Mouse (Mus musculus): ENCODE results near the gene Dbp. TPM values are rescaled to one million over a fixed set of nuclear protein-coding genes. Genes with fewer than 3 reads are reported as not detected.
A peak's percentile ranks its signal among the peaks of the same experiment; 100 is the strongest.

The Dbp gene
- polyA plus RNA-seq, 1 experiment, result 5.6 TPM

- Histone ChIP-seq H3ac (ENCODE audit: control insufficient read depth, insufficient read length, low read depth) (no peak overlapping the region), H3K79me3 (ENCODE audit: low read depth) (no peaks in the 10 kb centered on the region), H3K79me2 (ENCODE audit: control insufficient read depth, insufficient read depth) (no peaks in the 10 kb centered on the region), H3K36me3 (ENCODE audit: control insufficient read depth, insufficient read depth) (no peaks in the 10 kb centered on the region), H3K27me3 (ENCODE audit: control insufficient read depth, insufficient read depth, insufficient read length) (peaks cover 15% of the 10 kb centered on the region), H3K4me3 (ENCODE audit: insufficient read depth, poor library complexity, severe bottlenecking) (no peak overlapping the region)
- TF ChIP-seq FOSL1 (IDR thresholded peaks at IDR 0.05; ENCODE audit: insufficient read depth, low read length, poor library complexity, severe bottlenecking) (no peak), MAX (IDR thresholded peaks at IDR 0.05) (no peak), MYOG (IDR thresholded peaks at IDR 0.05; ENCODE audit: control insufficient read depth, extremely low read depth, insufficient read length) (no peak), MYOD1 (IDR thresholded peaks at IDR 0.05; ENCODE audit: control insufficient read depth, insufficient read length, low read depth) (no peak), USF1 (IDR thresholded peaks at IDR 0.05; ENCODE audit: low read depth) (no peak), CTCF (IDR thresholded peaks at IDR 0.05; ENCODE audit: control insufficient read depth, insufficient read depth, insufficient read length) (no peak), CEBPB (IDR thresholded peaks at IDR 0.05; ENCODE audit: low read depth) (no peak)
These were observed 2.6 kb upstream of the Dbp start for GRCm38 (mm10) chr7:45702316-45702715.

GRCm38 (mm10) chr7:45702809-45703520 lies 1.9 kb upstream of the Dbp start:
- no peaks in the 10 kb centered on the region for H3K36me3 ChIP-seq (ENCODE audit: control insufficient read depth, insufficient read depth)
- TF ChIP-seq MYOG (IDR thresholded peaks at IDR 0.05; ENCODE audit: control insufficient read depth, extremely low read depth, insufficient read length) (no peak), FOSL1 (IDR thresholded peaks at IDR 0.05; ENCODE audit: insufficient read depth, low read length, poor library complexity, severe bottlenecking) (no peak), MYOD1 (IDR thresholded peaks at IDR 0.05; ENCODE audit: control insufficient read depth, insufficient read length, low read depth) (no peak), MAX (IDR thresholded peaks at IDR 0.05) (no peak), CEBPB (IDR thresholded peaks at IDR 0.05; ENCODE audit: low read depth) (no peak), USF1 (IDR thresholded peaks at IDR 0.05; ENCODE audit: low read depth) (no peak), CTCF (IDR thresholded peaks at IDR 0.05; ENCODE audit: control insufficient read depth, insufficient read depth, insufficient read length) (no peak)
- H3K79me3 ChIP-seq (ENCODE audit: low read depth), result no peaks in the 10 kb centered on the region
- no peak overlapping the region for H3ac ChIP-seq (ENCODE audit: control insufficient read depth, insufficient read length, low read depth)
- peaks cover 15% of the 10 kb centered on the region for H3K27me3 ChIP-seq (ENCODE audit: control insufficient read depth, insufficient read depth, insufficient read length)
- no peaks in the 10 kb centered on the region for H3K79me2 ChIP-seq (ENCODE audit: control insufficient read depth, insufficient read depth)
- H3K4me3 ChIP-seq (ENCODE audit: insufficient read depth, poor library complexity, severe bottlenecking), result no peak overlapping the region

- H3K27me3 ChIP-seq (ENCODE audit: control insufficient read depth, insufficient read depth, insufficient read length), result peaks cover 15% of the 10 kb centered on the region
- no peaks in the 10 kb centered on the region for H3K79me2 ChIP-seq (ENCODE audit: control insufficient read depth, insufficient read depth)
- no peak overlapping the region for H3ac ChIP-seq (ENCODE audit: control insufficient read depth, insufficient read length, low read depth)
- H3K79me3 ChIP-seq (ENCODE audit: low read depth), result no peaks in the 10 kb centered on the region
- TF ChIP-seq USF1 (IDR thresholded peaks at IDR 0.05; ENCODE audit: low read depth), result no peak
- no peak for TF ChIP-seq FOSL1 (IDR thresholded peaks at IDR 0.05; ENCODE audit: insufficient read depth, low read length, poor library complexity, severe bottlenecking)
- no peak for TF ChIP-seq CTCF (IDR thresholded peaks at IDR 0.05; ENCODE audit: control insufficient read depth, insufficient read depth, insufficient read length)
- no peak for TF ChIP-seq MYOD1 (IDR thresholded peaks at IDR 0.05; ENCODE audit: control insufficient read depth, insufficient read length, low read depth)
- TF ChIP-seq MYOG (IDR thresholded peaks at IDR 0.05; ENCODE audit: control insufficient read depth, extremely low read depth, insufficient read length), result no peak
- no peak overlapping the region for H3K4me3 ChIP-seq (ENCODE audit: insufficient read depth, poor library complexity, severe bottlenecking)
- H3K36me3 ChIP-seq (ENCODE audit: control insufficient read depth, insufficient read depth), result no peaks in the 10 kb centered on the region
These were observed 1.3 kb upstream of the Dbp start for GRCm38 (mm10) chr7:45703521-45704033.

- Histone ChIP-seq H3K79me2 (ENCODE audit: control insufficient read depth, insufficient read depth) (no peaks in the 10 kb centered on the region), H3K4me3 (ENCODE audit: insufficient read depth, poor library complexity, severe bottlenecking) (no peak overlapping the region)
- TF ChIP-seq MYOG (IDR thresholded peaks at IDR 0.05; ENCODE audit: control insufficient read depth, extremely low read depth, insufficient read length) (no peak), MAX (IDR thresholded peaks at IDR 0.05) (no peak), MYOD1 (IDR thresholded peaks at IDR 0.05; ENCODE audit: control insufficient read depth, insufficient read length, low read depth) (no peak), CTCF (IDR thresholded peaks at IDR 0.05; ENCODE audit: control insufficient read depth, insufficient read depth, insufficient read length) (no peak), CEBPB (IDR thresholded peaks at IDR 0.05; ENCODE audit: low read depth) (no peak), FOSL1 (IDR thresholded peaks at IDR 0.05; ENCODE audit: insufficient read depth, low read length, poor library complexity, severe bottlenecking) (no peak)
These were observed 785 bp upstream of the Dbp start for GRCm38 (mm10) chr7:45704046-45704559.

GRCm38 (mm10) chr7:45705443-45705864 lies 566 bp downstream of the Dbp start:
- Histone ChIP-seq H3K27me3 (ENCODE audit: control insufficient read depth, insufficient read depth, insufficient read length) (peaks cover 2% of the 10 kb centered on the region), H3K4me3 (ENCODE audit: insufficient read depth, poor library complexity, severe bottlenecking) (peak overlapping the region; percentile 37), H3ac (ENCODE audit: control insufficient read depth, insufficient read length, low read depth) (peak overlapping the region; percentile 40), H3K36me3 (ENCODE audit: control insufficient read depth, insufficient read depth) (no peaks in the 10 kb centered on the region), H3K79me3 (ENCODE audit: low read depth) (no peaks in the 10 kb centered on the region), H3K79me2 (ENCODE audit: control insufficient read depth, insufficient read depth) (no peaks in the 10 kb centered on the region)
- no peak for TF ChIP-seq MYOG (IDR thresholded peaks at IDR 0.05; ENCODE audit: control insufficient read depth, extremely low read depth, insufficient read length)
- TF ChIP-seq MYOD1 (IDR thresholded peaks at IDR 0.05; ENCODE audit: control insufficient read depth, insufficient read length, low read depth), result no peak

More at GRCm38 (mm10) chr7:45704046-45704559, 785 bp upstream of the Dbp start:
- Histone ChIP-seq H3K27me3 (ENCODE audit: control insufficient read depth, insufficient read depth, insufficient read length) (peaks cover 15% of the 10 kb centered on the region), H3ac (ENCODE audit: control insufficient read depth, insufficient read length, low read depth) (peak overlapping the region; percentile 35), H3K79me3 (ENCODE audit: low read depth) (no peaks in the 10 kb centered on the region), H3K36me3 (ENCODE audit: control insufficient read depth, insufficient read depth) (no peaks in the 10 kb centered on the region)

All from C2C12 (cell line).